Mouse (Mus musculus) forebrain, embryonic 11.5 days (tissue): ENCODE results near the gene Dock2. TPM values are rescaled to one million over a fixed set of nuclear protein-coding genes. Genes with fewer than 3 reads are reported as not detected.

Experiments used
- ATAC-seq: fragments of 200-750 bp; cut with Nextera tagmentation; replicated peaks from 2 replicates; pipeline ENCODE4 v1.8.0; 2017; ENCODE audit warnings: moderate TSS enrichment; ENCODE audit not compliant: low FRiP score
- DNase-seq: peaks from one replicate; pipeline ENCODE4 v3.0.0-alpha.2; 2017; ENCODE audit warnings: low spot score
- H3K27ac ChIP-seq: fragments of 300-500 bp; sonication (generic); 2 replicates; pipeline ENCODE4 v1.5.1; 2014; ENCODE audit warnings: low read depth, low read length
- H3K27me3 ChIP-seq: fragments of 300-500 bp; sonication (generic); 2 replicates; pipeline ENCODE4 v1.6.1; 2014; ENCODE audit warnings: mild to moderate bottlenecking, low read length, mixed read lengths; ENCODE audit not compliant: control insufficient read depth, insufficient read depth
- H3K36me3 ChIP-seq: fragments of 300-500 bp; sonication (generic); 2 replicates; pipeline ENCODE4 v1.6.1; 2014; ENCODE audit warnings: mild to moderate bottlenecking, low read length, moderate library complexity, mixed read lengths; ENCODE audit not compliant: control insufficient read depth, insufficient read depth
- H3K4me1 ChIP-seq: fragments of 300-500 bp; sonication (generic); replicated peaks from 2 replicates; pipeline ENCODE4 v1.6.1; 2014; ENCODE audit warnings: low read length, mixed read lengths; ENCODE audit not compliant: control insufficient read depth, insufficient read depth
- H3K4me2 ChIP-seq: fragments of 300-500 bp; sonication (generic); 2 replicates; pipeline ENCODE4 v1.6.1; 2014; ENCODE audit warnings: low read depth, mild to moderate bottlenecking, low read length, moderate library complexity, mixed read lengths; ENCODE audit not compliant: severe bottlenecking
- H3K4me3 ChIP-seq: fragments of 300-500 bp; sonication (generic); 2 replicates; pipeline ENCODE4 v1.5.1; 2014; ENCODE audit warnings: low read depth, low read length
- H3K9ac ChIP-seq: fragments of 300-500 bp; sonication (generic); 2 replicates; pipeline ENCODE4 v1.6.1; 2014; ENCODE audit warnings: low read length
- H3K9me3 ChIP-seq: fragments of 300-500 bp; sonication (generic); 2 replicates; pipeline ENCODE4 v1.6.1; 2016; ENCODE audit warnings: low read length, mixed read lengths; ENCODE audit not compliant: control insufficient read depth
- WGBS: fragments of 180-500 bp; shearing (Covaris S2); extraction: QIAGEN DNeasy Blood & Tissue Kit; methylation state at CpG from one replicate; pipeline ENCODE4 v1.1.7; 2014; 5-methylcytosine and 5-hydroxymethylcytosine counted together
- polyA plus RNA-seq: library from polyadenylated mRNA; unstranded; fragments of >200 nt; fragmentation: Nextera tagmentation; extraction: Ambion mirVana; gene quantifications from 2 replicates; pipeline ENCODE4 v1.2.1, GENCODE M21; 2014

Gene Dock2
- polyA plus RNA-seq, 1 experiment from 2014 or later: 1.1 TPM

- no peaks in the 10 kb centered on the region for H3K36me3 ChIP-seq
- H3K4me3 ChIP-seq: no peak overlapping the region
- DNase-seq: no peak
- ATAC-seq: no peak
- H3K27me3 ChIP-seq: no peaks in the 10 kb centered on the region
- H3K4me1 ChIP-seq: no peaks in the 10 kb centered on the region
- no peak overlapping the region for H3K9ac ChIP-seq
- H3K27ac ChIP-seq: no peak overlapping the region
- 86% methylated on average over 5 of the region's 5 CpGs for WGBS
- H3K4me2 ChIP-seq: no peak overlapping the region
- H3K9me3 ChIP-seq: no peaks in the 10 kb centered on the region
These were observed 70.3 kb downstream of the Dock2 start for GRCm38 (mm10) chr11:34713360-34713759.

- ATAC-seq (no peak), DNase-seq (no peak)
- Histone ChIP-seq H3K36me3 (no peaks in the 10 kb centered on the region), H3K27me3 (no peaks in the 10 kb centered on the region), H3K4me1 (no peaks in the 10 kb centered on the region), H3K9me3 (no peaks in the 10 kb centered on the region), H3K27ac (no peak overlapping the region), H3K9ac (no peak overlapping the region), H3K4me3 (no peak overlapping the region), H3K4me2 (no peak overlapping the region)
- 91% methylated on average over 11 of the region's 11 CpGs for WGBS
These were observed 75.4 kb downstream of the Dock2 start for GRCm38 (mm10) chr11:34708278-34708677.

- no peak overlapping the region for H3K4me2 ChIP-seq
- 93% methylated on average over 5 of the region's 5 CpGs for WGBS
- no peaks in the 10 kb centered on the region for H3K36me3 ChIP-seq
- H3K4me1 ChIP-seq: no peaks in the 10 kb centered on the region
- no peaks in the 10 kb centered on the region for H3K27me3 ChIP-seq
- no peak overlapping the region for H3K9ac ChIP-seq
- DNase-seq (no peak), ATAC-seq (no peak)
- no peak overlapping the region for H3K27ac ChIP-seq
- no peaks in the 10 kb centered on the region for H3K9me3 ChIP-seq
- no peak overlapping the region for H3K4me3 ChIP-seq
These were observed 76.3 kb downstream of the Dock2 start for GRCm38 (mm10) chr11:34707360-34707759.

GRCm38 (mm10) chr11:34705108-34705446 lies 78.6 kb downstream of the Dock2 start:
- 83% methylated on average over 4 of the region's 4 CpGs for WGBS
- no peak overlapping the region for H3K4me3 ChIP-seq
- H3K4me2 ChIP-seq: no peak overlapping the region
- H3K9ac ChIP-seq: no peak overlapping the region
- no peak overlapping the region for H3K27ac ChIP-seq
- H3K27me3 ChIP-seq: no peaks in the 10 kb centered on the region
- no peak for DNase-seq
- no peaks in the 10 kb centered on the region for H3K4me1 ChIP-seq
- ATAC-seq: no peak
- no peaks in the 10 kb centered on the region for H3K9me3 ChIP-seq
- no peaks in the 10 kb centered on the region for H3K36me3 ChIP-seq

- Histone ChIP-seq H3K4me1 (no peaks in the 10 kb centered on the region), H3K9me3 (no peaks in the 10 kb centered on the region), H3K4me2 (no peak overlapping the region), H3K4me3 (no peak overlapping the region), H3K9ac (no peak overlapping the region), H3K36me3 (no peaks in the 10 kb centered on the region), H3K27me3 (no peaks in the 10 kb centered on the region), H3K27ac (no peak overlapping the region)
- 58% methylated on average over 8 of the region's 8 CpGs for WGBS
- no peak for ATAC-seq
- no peak for DNase-seq
These were observed 79.1 kb downstream of the Dock2 start for GRCm38 (mm10) chr11:34704384-34705107.

GRCm38 (mm10) chr11:34703851-34704250 lies 79.8 kb downstream of the Dock2 start:
- H3K9me3 ChIP-seq: no peaks in the 10 kb centered on the region
- DNase-seq (no peak), ATAC-seq (no peak)
- H3K9ac ChIP-seq: no peak overlapping the region
- H3K4me3 ChIP-seq: no peak overlapping the region
- no peaks in the 10 kb centered on the region for H3K27me3 ChIP-seq
- H3K27ac ChIP-seq: no peak overlapping the region
- WGBS: 71% methylated on average over 6 of the region's 6 CpGs
- H3K4me1 ChIP-seq: no peaks in the 10 kb centered on the region
- no peaks in the 10 kb centered on the region for H3K36me3 ChIP-seq
- no peak overlapping the region for H3K4me2 ChIP-seq

- Histone ChIP-seq H3K9me3 (no peaks in the 10 kb centered on the region), H3K4me1 (no peaks in the 10 kb centered on the region), H3K4me2 (no peak overlapping the region), H3K4me3 (no peak overlapping the region), H3K27me3 (no peaks in the 10 kb centered on the region), H3K36me3 (no peaks in the 10 kb centered on the region), H3K27ac (no peak overlapping the region), H3K9ac (no peak overlapping the region)
- DNase-seq (no peak), ATAC-seq (peak; percentile 42; the same call in 1 of the 2 replicates)
- WGBS: 54% methylated on average over 8 of the region's 8 CpGs
These were observed 101.9 kb downstream of the Dock2 start for GRCm38 (mm10) chr11:34681790-34682189.

GRCm38 (mm10) chr11:34544631-34545030 lies 239.1 kb downstream of the Dock2 start:
- Histone ChIP-seq H3K27me3 (no peaks in the 10 kb centered on the region), H3K9ac (no peak overlapping the region), H3K36me3 (no peaks in the 10 kb centered on the region), H3K4me1 (no peaks in the 10 kb centered on the region), H3K9me3 (no peaks in the 10 kb centered on the region), H3K4me3 (no peak overlapping the region), H3K27ac (no peak overlapping the region), H3K4me2 (no peak overlapping the region)
- 83% methylated on average over 7 of the region's 7 CpGs for WGBS
- ATAC-seq (no peak), DNase-seq (no peak)

- H3K4me2 ChIP-seq: no peak overlapping the region
- ATAC-seq: no peak
- 95% methylated on average over 10 of the region's 10 CpGs for WGBS
These were observed 251.6 kb downstream of the Dock2 start for GRCm38 (mm10) chr11:34532131-34532530.

More at GRCm38 (mm10) chr11:34532131-34532530, 251.6 kb downstream of the Dock2 start:
- no peak for DNase-seq
- H3K9me3 ChIP-seq: no peaks in the 10 kb centered on the region
- H3K4me3 ChIP-seq: no peak overlapping the region
- no peaks in the 10 kb centered on the region for H3K4me1 ChIP-seq
- no peak overlapping the region for H3K9ac ChIP-seq
- no peaks in the 10 kb centered on the region for H3K27me3 ChIP-seq
- H3K27ac ChIP-seq: no peak overlapping the region
- no peaks in the 10 kb centered on the region for H3K36me3 ChIP-seq
